Mouse (Mus musculus): Measurements from ENCODE around the gene Sh2b2. TPM values are rescaled to one million over a fixed set of nuclear protein-coding genes. Genes with fewer than 3 reads are reported as not detected.

Sh2b2 gene
- total RNA-seq, 1 experiment from 2014 or later, result 24.5 TPM

- DNase-seq, result no peak
Measured at GRCm38 (mm10) chr5:136181197-136181596, 65.2 kb downstream of the Sh2b2 start.

- DNase-seq, result no peak
Measured at GRCm38 (mm10) chr5:136179594-136179993, 66.8 kb downstream of the Sh2b2 start.

- DNase-seq, result peak; percentile 59
Measured at GRCm38 (mm10) chr5:136173606-136174463, 72.5 kb downstream of the Sh2b2 start.

GRCm38 (mm10) chr5:136172939-136173338, 73.4 kb downstream of the Sh2b2 start:
- no peak for DNase-seq

- peak; percentile 11 for DNase-seq
Measured at GRCm38 (mm10) chr5:136171363-136172341, 74.7 kb downstream of the Sh2b2 start.

GRCm38 (mm10) chr5:136170512-136171362, 75.6 kb downstream of the Sh2b2 start, which contains the start of gene Orai2:
TSS of gene Orai2 (minus strand) at chr5:136170713.
- DNase-seq, result peak; percentile 87

- peak; percentile 44 for DNase-seq
Measured at GRCm38 (mm10) chr5:136169626-136170511, 76.5 kb downstream of the Sh2b2 start.

Other genes starting within 250 kb of the Sh2b2 start
- gene Upk3b, start 208.1 kb downstream of the Sh2b2 start, total RNA-seq (2021), result 8.2 and 11.7 TPM in 2 replicates
- not detected in 2 replicates for gene Upk3bl, start 192.1 kb downstream of the Sh2b2 start, total RNA-seq (2021)
- gene Rasa4, start 162.6 kb downstream of the Sh2b2 start, total RNA-seq (2021), result 9.1 and 13.8 TPM in 2 replicates
- gene Polr2j, start 129.9 kb downstream of the Sh2b2 start, total RNA-seq (2021), result 82.7 and 86.4 TPM in 2 replicates
- gene Lrwd1, start 110.5 kb downstream of the Sh2b2 start, total RNA-seq (2021), result 11.2 and 15.5 TPM in 2 replicates
- 7.2 and 9.8 TPM in 2 replicates for gene Alkbh4, start 110.4 kb downstream of the Sh2b2 start, total RNA-seq (2021)
- 2.6 and 12.4 TPM in 2 replicates for gene Orai2, start 75.8 kb downstream of the Sh2b2 start, total RNA-seq (2021)
- gene Prkrip1, start 47.6 kb downstream of the Sh2b2 start, total RNA-seq (2021), result 31.8 and 36.4 TPM in 2 replicates